Mouse (Mus musculus) embryonic facial prominence, embryonic 15.5 days (tissue): Measurements from ENCODE around the gene Gm47996. TPM values are rescaled to one million over a fixed set of nuclear protein-coding genes. Genes with fewer than 3 reads are reported as not detected.
"Not testable (repeated sequence)": the region's sequence is repeated elsewhere in the genome, so short reads cannot be mapped to it uniquely, and the experiment has no call there.

Source experiments
- ATAC-seq: fragments of 200-750 bp; cut with Nextera tagmentation; 2 replicates; pipeline ENCODE4 v1.8.0; 2017; ENCODE audit warnings: low read depth, moderate TSS enrichment; ENCODE audit not compliant: insufficient number of reproducible peaks, low FRiP score, low TSS enrichment
- H3K27ac ChIP-seq: fragments of 300-500 bp; sonication (generic); replicated peaks from 2 replicates; pipeline ENCODE4 v1.5.1; 2015; ENCODE audit warnings: mild to moderate bottlenecking, inconsistent platforms
- H3K27me3 ChIP-seq: fragments of 300-500 bp; sonication (generic); 2 replicates; pipeline ENCODE4 v1.6.1; 2015; ENCODE audit warnings: inconsistent platforms
- H3K36me3 ChIP-seq: fragments of 300-500 bp; sonication (generic); 2 replicates; pipeline ENCODE4 v1.6.1; 2015; ENCODE audit warnings: mild to moderate bottlenecking, inconsistent platforms
- H3K4me1 ChIP-seq: fragments of 300-500 bp; sonication (generic); 2 replicates; pipeline ENCODE4 v1.6.1; 2015; ENCODE audit warnings: inconsistent platforms
- H3K4me2 ChIP-seq: fragments of 300-500 bp; sonication (generic); replicated peaks from 2 replicates; pipeline ENCODE4 v1.6.1; 2015; ENCODE audit warnings: mild to moderate bottlenecking, inconsistent platforms
- H3K4me3 ChIP-seq: fragments of 300-500 bp; sonication (generic); replicated peaks from 2 replicates; pipeline ENCODE4 v1.5.1; 2015; ENCODE audit warnings: mild to moderate bottlenecking, inconsistent platforms
- H3K9ac ChIP-seq: fragments of 300-500 bp; sonication (generic); 2 replicates; pipeline ENCODE4 v1.6.1; 2015; ENCODE audit warnings: inconsistent platforms
- H3K9me3 ChIP-seq: fragments of 300-500 bp; sonication (generic); replicated peaks from 2 replicates; pipeline ENCODE4 v1.6.1; 2016; ENCODE audit warnings: inconsistent platforms
- WGBS: fragments of 180-500 bp; shearing (Covaris S2); methylation state at CpG from one replicate; pipeline ENCODE4 v1.1.7; 2015; 5-methylcytosine and 5-hydroxymethylcytosine counted together
- polyA plus RNA-seq: library from polyadenylated mRNA; unstranded; fragments of >200 nt; fragmentation: Nextera tagmentation; extraction: Ambion mirVana; gene quantifications from 2 replicates; pipeline ENCODE4 v1.2.1, GENCODE M21; 2015

Gm47996 gene
- not detected in 2 replicates for polyA plus RNA-seq

GRCm38 (mm10) chr1:151209824-151210355, at the start of gene Gm47996:
TSS of gene Gm47996 (plus strand) at chr1:151210131.
- H3K9ac ChIP-seq, ATAC-seq, H3K9me3 ChIP-seq, H3K4me3 ChIP-seq, H3K4me2 ChIP-seq, H3K4me1 ChIP-seq, H3K36me3 ChIP-seq, H3K27ac ChIP-seq, H3K27me3 ChIP-seq: not testable (repeated sequence)
- 90% methylated on average over 4 of the region's 8 CpGs for WGBS

- Histone ChIP-seq H3K4me1 (no peaks in the 10 kb centered on the region), H3K9ac (no peak overlapping the region), H3K27me3 (no peaks in the 10 kb centered on the region), H3K9me3 (no peaks in the 10 kb centered on the region), H3K4me2 (no peak overlapping the region), H3K36me3 (no peaks in the 10 kb centered on the region), H3K27ac (no peak overlapping the region), H3K4me3 (no peak overlapping the region)
- ATAC-seq: no peak
- WGBS: 36% methylated on average over 8 of the region's 8 CpGs
These were observed 43.9 kb upstream of the Gm47996 start for GRCm38 (mm10) chr1:151166031-151166430.

DNA sequence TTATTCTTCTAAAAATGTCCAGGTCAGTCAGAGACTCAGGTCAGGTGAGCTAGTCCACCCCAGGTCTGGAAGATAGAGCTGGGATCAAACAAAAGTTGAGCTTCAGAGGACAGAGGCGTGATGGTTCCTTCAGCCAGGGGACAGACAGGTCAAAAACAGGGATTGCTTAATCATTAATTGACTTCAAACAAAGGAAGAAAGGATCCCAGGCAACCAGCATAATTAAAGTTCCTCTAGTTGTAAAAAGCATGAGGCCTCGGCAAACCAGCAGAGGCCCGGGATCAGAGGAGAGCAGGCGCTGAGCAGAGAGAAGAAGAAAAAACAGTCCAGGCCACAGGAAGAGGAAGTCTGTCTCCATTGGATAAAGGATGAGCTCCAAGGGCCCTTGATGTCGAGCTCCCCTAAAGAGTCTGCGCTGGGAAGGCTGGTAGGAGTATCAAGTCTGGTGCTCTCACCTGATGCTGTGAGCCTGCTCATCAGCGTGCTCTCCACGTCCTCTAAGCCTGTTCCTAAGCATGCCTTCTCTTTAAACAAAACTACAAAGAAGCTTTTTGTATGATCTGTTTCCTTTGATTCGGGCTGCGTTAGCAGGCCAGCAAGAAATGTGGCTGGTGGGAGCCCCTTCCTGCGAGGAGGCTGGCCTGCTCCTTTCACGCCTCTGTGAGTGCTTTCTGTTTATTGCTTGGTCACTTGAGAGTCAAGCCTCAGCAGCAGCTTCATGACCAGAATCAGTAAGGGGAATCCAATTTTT, 42.5 kb upstream of the Gm47996 start:
- H3K27ac ChIP-seq: no peak overlapping the region
- no peaks in the 10 kb centered on the region for H3K36me3 ChIP-seq
- no peaks in the 10 kb centered on the region for H3K9me3 ChIP-seq
- no peak overlapping the region for H3K4me3 ChIP-seq
- WGBS: 47% methylated on average over 12 of the region's 12 CpGs
- no peaks in the 10 kb centered on the region for H3K27me3 ChIP-seq
- ATAC-seq: no peak
- H3K4me2 ChIP-seq: no peak overlapping the region
- H3K4me1 ChIP-seq: no peaks in the 10 kb centered on the region
- H3K9ac ChIP-seq: no peak overlapping the region

- no peak overlapping the region for H3K27ac ChIP-seq
- no peaks in the 10 kb centered on the region for H3K9me3 ChIP-seq
- 57% methylated on average over 3 of the region's 3 CpGs for WGBS
- no peak overlapping the region for H3K4me3 ChIP-seq
- no peak for ATAC-seq
- no peaks in the 10 kb centered on the region for H3K36me3 ChIP-seq
- no peaks in the 10 kb centered on the region for H3K4me1 ChIP-seq
- no peaks in the 10 kb centered on the region for H3K27me3 ChIP-seq
- H3K9ac ChIP-seq: no peak overlapping the region
- no peak overlapping the region for H3K4me2 ChIP-seq
These were observed 41.3 kb upstream of the Gm47996 start for GRCm38 (mm10) chr1:151168637-151169036.

DNA sequence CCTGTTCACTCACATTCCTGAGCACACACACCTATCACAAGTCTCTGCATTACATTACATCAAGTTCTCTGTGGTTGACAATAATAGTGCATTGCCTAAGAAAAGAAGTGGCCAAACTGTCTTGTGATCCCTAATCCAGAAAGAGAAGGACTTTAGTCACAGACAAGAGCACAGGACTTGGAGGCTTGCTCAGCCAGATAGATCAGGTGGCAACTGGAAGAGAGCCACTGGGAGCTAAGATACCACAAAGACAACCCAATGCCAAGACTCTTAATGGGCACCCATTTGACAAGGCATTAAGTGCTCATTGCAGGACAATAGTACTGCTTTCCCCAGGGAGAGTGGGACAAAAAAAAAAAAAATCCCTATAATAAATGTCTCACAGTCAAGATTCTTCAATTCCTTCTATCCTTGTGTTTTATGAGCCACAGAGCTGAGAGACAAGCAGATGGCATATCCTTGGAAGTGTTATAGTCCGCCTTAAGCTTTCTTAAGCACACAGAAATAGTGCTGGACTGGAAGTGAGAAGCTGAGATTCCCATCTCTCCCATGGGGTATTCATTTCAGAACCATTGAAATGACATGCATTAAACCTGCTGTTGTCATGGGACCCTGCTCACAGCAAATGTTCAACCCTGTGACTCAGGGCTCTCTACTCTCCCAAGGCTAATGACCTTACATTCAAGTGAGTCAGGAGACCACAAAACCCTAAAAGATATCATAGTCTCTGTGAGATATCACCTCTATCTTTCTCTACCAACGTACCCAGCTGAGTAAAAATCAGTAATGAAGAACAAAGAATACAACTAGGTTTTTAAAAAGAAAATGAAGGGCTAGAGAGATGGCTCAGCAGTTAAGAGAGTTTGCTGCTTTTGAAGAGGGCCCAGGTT, 38.1 kb upstream of the Gm47996 start:
- no peaks in the 10 kb centered on the region for H3K36me3 ChIP-seq
- ATAC-seq: no peak
- no peak overlapping the region for H3K27ac ChIP-seq
- H3K4me2 ChIP-seq: no peak overlapping the region
- no peaks in the 10 kb centered on the region for H3K9me3 ChIP-seq
- no peaks in the 10 kb centered on the region for H3K4me1 ChIP-seq
- H3K27me3 ChIP-seq: no peaks in the 10 kb centered on the region
- 78% methylated on average over 2 of the region's 2 CpGs for WGBS
- H3K9ac ChIP-seq: no peak overlapping the region
- no peak overlapping the region for H3K4me3 ChIP-seq

GRCm38 (mm10) chr1:151177030-151177936, 32.6 kb upstream of the Gm47996 start:
- Histone ChIP-seq H3K36me3 (no peaks in the 10 kb centered on the region), H3K4me1 (0 out of 2 replicates have a peak, but pooled peaks cover 4% of the 10 kb centered on the region), H3K27me3 (no peaks in the 10 kb centered on the region), H3K9me3 (no peaks in the 10 kb centered on the region), H3K4me2 (peak overlapping the region; percentile 31), H3K4me3 (peak overlapping the region; percentile 21), H3K9ac (no peak overlapping the region), H3K27ac (0 out of 2 replicates have a peak overlapping the region, but pooled peaks have one; percentile 4)
- WGBS: 14% methylated on average over 9 of the region's 10 CpGs
- no peak for ATAC-seq

DNA sequence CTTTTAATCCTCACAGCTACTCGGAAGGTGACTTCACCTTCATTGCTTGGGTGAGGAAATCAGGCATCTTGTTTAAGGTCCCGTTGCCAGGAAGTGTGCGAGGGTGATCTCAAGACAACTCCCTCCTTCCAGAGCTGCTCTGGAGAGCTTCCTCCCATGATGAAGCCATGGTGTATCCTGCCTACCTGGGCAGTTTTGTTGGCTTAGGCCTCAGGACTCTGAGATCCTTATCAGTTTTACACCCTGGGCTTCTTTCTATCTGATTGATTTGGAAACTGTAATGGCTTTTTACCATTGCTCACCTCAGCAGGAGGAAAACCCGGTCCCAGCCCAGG, 32.0 kb upstream of the Gm47996 start:
- Histone ChIP-seq H3K27ac (0 out of 2 replicates have a peak overlapping the region, but pooled peaks have one; percentile 4), H3K4me1 (0 out of 2 replicates have a peak, but pooled peaks cover 4% of the 10 kb centered on the region), H3K9ac (no peak overlapping the region), H3K27me3 (no peaks in the 10 kb centered on the region), H3K36me3 (no peaks in the 10 kb centered on the region), H3K9me3 (no peaks in the 10 kb centered on the region), H3K4me3 (peak overlapping the region; percentile 21), H3K4me2 (peak overlapping the region; percentile 31)
- no peak for ATAC-seq
- WGBS: 14% methylated on average over 4 of the region's 4 CpGs

- Histone ChIP-seq H3K4me2 (no peak overlapping the region), H3K9me3 (no peaks in the 10 kb centered on the region), H3K36me3 (no peaks in the 10 kb centered on the region), H3K4me1 (0 out of 2 replicates have a peak, but pooled peaks cover 4% of the 10 kb centered on the region), H3K9ac (no peak overlapping the region), H3K4me3 (no peak overlapping the region), H3K27me3 (no peaks in the 10 kb centered on the region), H3K27ac (no peak overlapping the region)
- ATAC-seq: no peak
- WGBS: 63% methylated on average over 2 of the region's 2 CpGs
These were observed 31.3 kb upstream of the Gm47996 start for GRCm38 (mm10) chr1:151178505-151179083.

DNA sequence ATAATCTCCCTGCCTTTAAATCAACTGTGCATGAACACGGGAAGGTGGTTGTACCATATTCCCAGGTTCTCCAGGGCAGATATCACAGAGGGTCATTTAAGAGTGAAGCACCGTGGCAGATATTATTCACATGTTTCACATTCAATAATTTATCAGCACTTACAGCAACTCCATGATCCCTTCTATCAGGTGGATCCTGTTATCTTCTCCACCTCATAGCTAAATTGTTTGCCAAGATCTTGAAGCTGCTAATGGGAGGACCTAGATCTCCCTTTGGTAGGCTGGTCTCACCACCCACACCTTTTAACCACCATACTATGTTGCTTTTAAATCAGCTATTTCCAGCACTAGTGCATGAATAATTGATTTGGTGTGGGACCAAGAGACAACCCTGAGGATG, 29.8 kb upstream of the Gm47996 start:
- Histone ChIP-seq H3K36me3 (no peaks in the 10 kb centered on the region), H3K27ac (no peak overlapping the region), H3K4me3 (no peak overlapping the region), H3K4me2 (no peak overlapping the region), H3K27me3 (no peaks in the 10 kb centered on the region), H3K9me3 (no peaks in the 10 kb centered on the region), H3K9ac (no peak overlapping the region), H3K4me1 (0 out of 2 replicates have a peak, but pooled peaks cover 4% of the 10 kb centered on the region)
- 84% methylated on average over 2 of the region's 2 CpGs for WGBS
- no peak for ATAC-seq

GRCm38 (mm10) chr1:151182266-151182665, 27.7 kb upstream of the Gm47996 start, which contains the start of gene Gm47985:
TSS of gene Gm47985 (plus strand) at chr1:151182537.
- not testable (repeated sequence) for H3K27me3 ChIP-seq, H3K36me3 ChIP-seq, H3K4me2 ChIP-seq, H3K27ac ChIP-seq, ATAC-seq, H3K9me3 ChIP-seq, H3K4me1 ChIP-seq, H3K4me3 ChIP-seq, H3K9ac ChIP-seq
- no CpG with 5 or more reads among the region's 7 CpGs for WGBS
